Mouse (Mus musculus): Measurements from ENCODE around the gene Sgsm1.

The Sgsm1 gene

GRCm38 (mm10) chr5:113313998-113314397 lies 3.4 kb upstream of the Sgsm1 start:
- DNase-seq (ENCODE audit: low spot score), result peak; percentile 53

- DNase-seq (ENCODE audit: low spot score), result no peak
Observed at GRCm38 (mm10) chr5:113309491-113310376, 852 bp downstream of the Sgsm1 start.

- DNase-seq (ENCODE audit: low spot score), result no peak
Observed at GRCm38 (mm10) chr5:113306750-113307477, 3.7 kb downstream of the Sgsm1 start.

- DNase-seq (ENCODE audit: low spot score), result no peak
Observed at GRCm38 (mm10) chr5:113304527-113304926, 6.1 kb downstream of the Sgsm1 start.

GRCm38 (mm10) chr5:113301841-113302240 lies 8.7 kb downstream of the Sgsm1 start:
- no peak for DNase-seq (ENCODE audit: low spot score)

- DNase-seq (ENCODE audit: low spot score), result no peak
Observed at GRCm38 (mm10) chr5:113300148-113300889, 10.3 kb downstream of the Sgsm1 start.

GRCm38 (mm10) chr5:113299433-113299832 lies 11.2 kb downstream of the Sgsm1 start:
- no peak for DNase-seq (ENCODE audit: low spot score)

- DNase-seq (ENCODE audit: low spot score), result no peak
Observed at GRCm38 (mm10) chr5:113298826-113299225, 11.8 kb downstream of the Sgsm1 start.

GRCm38 (mm10) chr5:113298040-113298439 lies 12.5 kb downstream of the Sgsm1 start:
- DNase-seq (ENCODE audit: low spot score), result no peak

- DNase-seq (ENCODE audit: low spot score), result peak; percentile 10
Observed at GRCm38 (mm10) chr5:113295791-113296190, 14.8 kb downstream of the Sgsm1 start.

- no peak for DNase-seq (ENCODE audit: low spot score)
Observed at GRCm38 (mm10) chr5:113294575-113294974, 16.0 kb downstream of the Sgsm1 start.

GRCm38 (mm10) chr5:113293446-113293845 lies 17.1 kb downstream of the Sgsm1 start:
- no peak for DNase-seq (ENCODE audit: low spot score)

GRCm38 (mm10) chr5:113292832-113293231 lies 17.8 kb downstream of the Sgsm1 start:
- no peak for DNase-seq (ENCODE audit: low spot score)

GRCm38 (mm10) chr5:113292179-113292578 lies 18.4 kb downstream of the Sgsm1 start:
- DNase-seq (ENCODE audit: low spot score), result peak; percentile 16

- no peak for DNase-seq (ENCODE audit: low spot score)
Observed at GRCm38 (mm10) chr5:113291125-113291524, 19.5 kb downstream of the Sgsm1 start.

- DNase-seq (ENCODE audit: low spot score), result no peak
Observed at GRCm38 (mm10) chr5:113290149-113290548, 20.4 kb downstream of the Sgsm1 start.

GRCm38 (mm10) chr5:113288490-113288889 lies 22.1 kb downstream of the Sgsm1 start:
- DNase-seq (ENCODE audit: low spot score), result no peak

- no peak for DNase-seq (ENCODE audit: low spot score)
Observed at GRCm38 (mm10) chr5:113287762-113288161, 22.8 kb downstream of the Sgsm1 start.

- peak; percentile 40 for DNase-seq (ENCODE audit: low spot score)
Observed at GRCm38 (mm10) chr5:113286591-113287520, 23.7 kb downstream of the Sgsm1 start.

GRCm38 (mm10) chr5:113286048-113286447 lies 24.5 kb downstream of the Sgsm1 start:
- DNase-seq (ENCODE audit: low spot score), result no peak

- no peak for DNase-seq (ENCODE audit: low spot score)
Observed at GRCm38 (mm10) chr5:113285541-113285940, 25.0 kb downstream of the Sgsm1 start.

Data from ovary, postnatal 36 days (tissue).